Mouse (Mus musculus): ENCODE results near the gene Anxa7.

Anxa7 gene

DNA sequence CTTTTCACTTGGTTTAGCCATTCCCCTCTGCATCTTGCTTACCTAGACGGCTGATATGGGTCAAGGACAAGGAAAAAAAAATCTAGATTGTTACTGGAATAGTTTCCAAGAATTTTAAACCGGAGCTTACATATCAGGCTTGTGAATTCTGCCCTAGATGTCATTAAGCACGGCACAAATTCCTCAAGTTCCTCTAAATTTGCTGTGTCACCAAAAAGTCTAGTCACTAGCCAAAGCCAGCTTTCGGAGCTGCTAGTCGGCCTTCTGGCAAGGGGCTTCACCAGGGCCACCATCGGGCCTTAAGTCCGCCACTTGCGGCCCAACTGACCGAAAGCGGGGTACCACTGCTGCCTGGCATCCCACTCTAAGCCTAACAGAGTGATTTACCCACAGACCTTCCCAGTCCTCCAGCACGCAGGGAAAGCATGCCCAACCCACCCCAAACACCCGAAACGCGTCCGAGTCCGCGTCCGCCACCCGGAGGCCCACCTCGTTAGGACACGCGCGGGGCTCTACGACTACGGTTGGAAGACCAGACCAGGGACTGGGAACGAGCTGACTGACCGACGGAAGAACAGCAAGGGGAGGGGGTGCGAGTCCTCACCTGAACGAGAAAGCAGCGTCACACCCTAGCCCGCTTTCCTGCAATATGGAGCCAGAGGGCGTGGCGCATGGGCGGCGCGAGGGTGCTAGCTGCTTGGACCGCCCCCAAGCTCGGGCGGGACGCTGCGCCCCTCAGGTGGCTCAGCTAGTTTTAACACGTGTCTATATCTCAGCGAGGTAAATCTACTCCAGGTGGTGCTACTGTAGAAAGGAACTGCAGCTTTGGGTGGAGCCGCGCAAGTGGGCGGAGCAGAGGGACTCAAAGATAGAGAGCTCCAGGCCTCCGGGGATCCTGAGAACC lies at the start of gene Anxa7:
Gene Anxa7, minus strand, starts transcription at position 843 of the 904 bp plus-strand sequence.
- peak; percentile 66 for DNase-seq (ENCODE audit: low spot score)

DNA sequence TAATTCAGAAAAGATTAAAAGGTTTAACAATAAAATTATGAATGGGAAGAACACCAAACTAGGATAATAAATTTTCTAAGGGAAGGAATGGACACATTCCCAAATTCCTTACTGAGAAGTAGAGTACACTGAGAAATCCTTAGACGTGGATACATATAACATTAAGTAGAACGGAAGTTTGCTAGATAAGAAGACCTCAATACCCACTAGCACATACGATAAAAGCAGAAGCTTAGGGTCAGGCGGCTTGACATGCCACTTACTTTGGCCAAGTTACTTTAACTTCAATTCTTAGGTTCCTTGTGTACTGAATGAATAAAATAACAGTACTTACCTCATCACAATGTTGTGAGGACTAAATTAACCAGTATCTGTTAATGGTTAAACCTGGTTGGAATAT lies 49.7 kb upstream of the Anxa7 start:
- no peak for DNase-seq (ENCODE audit: low spot score)

DNA sequence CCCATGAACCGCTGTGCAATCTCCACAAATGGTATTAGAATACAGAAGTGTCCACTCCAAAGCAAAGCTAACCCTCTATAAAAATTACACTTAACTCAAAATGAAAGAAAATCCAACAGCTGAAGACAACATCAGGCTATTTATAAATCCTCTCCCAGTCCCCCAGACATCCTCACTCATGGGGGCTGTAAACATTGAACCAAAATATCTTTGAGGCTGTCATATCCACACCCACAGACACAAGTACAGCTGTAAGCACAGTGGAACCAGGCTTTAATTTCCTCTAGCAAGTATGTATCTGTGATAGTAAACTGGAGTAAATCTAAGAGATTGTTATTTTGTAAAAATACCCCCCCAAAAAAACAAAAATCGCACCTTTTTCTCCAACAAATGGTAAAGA lies 40.2 kb upstream of the Anxa7 start:
- DNase-seq (ENCODE audit: low spot score) = no peak

DNA sequence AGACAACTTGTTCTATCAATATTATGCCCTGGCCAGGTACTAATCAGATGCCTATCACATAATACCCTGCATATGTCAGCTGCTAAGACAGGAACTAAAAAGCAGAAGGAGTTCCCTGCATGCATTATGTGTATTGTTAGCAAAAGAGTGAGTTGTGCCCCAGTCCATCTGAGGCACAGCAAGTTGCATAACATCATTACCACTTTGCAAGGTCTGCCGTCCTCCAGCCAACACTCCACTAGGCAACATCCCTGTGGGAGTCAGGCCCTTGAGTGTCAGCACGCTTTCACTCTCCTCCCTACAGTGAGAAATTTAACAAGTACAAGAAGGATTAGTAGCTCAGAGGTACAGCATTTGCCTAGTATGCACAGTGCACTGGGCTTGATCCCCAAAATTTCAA lies 28.5 kb upstream of the Anxa7 start:
- no peak for DNase-seq (ENCODE audit: low spot score)

DNA sequence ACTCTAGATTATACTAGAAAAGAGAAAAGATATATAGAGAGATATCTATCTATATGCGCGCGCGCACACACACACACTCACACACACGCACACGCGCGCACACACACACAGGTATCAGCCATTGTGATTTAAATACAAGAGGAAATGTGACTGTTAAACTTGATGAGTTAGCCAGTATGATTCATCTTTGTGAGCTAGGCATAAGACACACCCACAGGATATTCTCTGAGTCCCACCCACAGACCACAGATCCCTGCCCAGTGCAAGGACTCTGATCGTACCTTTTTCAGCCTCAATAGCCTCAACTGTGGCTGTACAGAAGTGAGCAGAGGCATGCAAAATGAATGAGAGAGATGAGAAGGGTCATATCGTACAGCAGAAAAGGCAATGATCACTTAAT lies 23.0 kb upstream of the Anxa7 start:
- no peak for DNase-seq (ENCODE audit: low spot score)

DNA sequence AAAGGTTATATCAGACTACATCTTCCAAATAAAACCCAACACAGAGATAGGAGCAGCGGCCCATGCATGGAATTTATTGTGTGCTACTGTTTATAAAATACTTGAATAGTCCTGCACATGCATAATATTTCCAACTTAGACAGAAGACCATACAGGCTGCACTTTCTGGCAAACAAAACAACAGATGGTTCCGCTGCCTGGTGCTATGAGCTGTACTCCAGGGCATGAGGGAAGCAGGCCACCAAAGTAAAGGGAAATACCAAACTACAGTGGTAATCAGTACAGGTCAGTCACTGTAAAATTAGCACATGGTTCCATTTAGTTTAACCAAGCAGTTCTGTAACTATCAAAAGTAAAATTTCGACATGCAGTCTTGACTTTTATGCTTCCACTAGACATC lies 20.0 kb upstream of the Anxa7 start:
- DNase-seq (ENCODE audit: low spot score) = no peak

DNA sequence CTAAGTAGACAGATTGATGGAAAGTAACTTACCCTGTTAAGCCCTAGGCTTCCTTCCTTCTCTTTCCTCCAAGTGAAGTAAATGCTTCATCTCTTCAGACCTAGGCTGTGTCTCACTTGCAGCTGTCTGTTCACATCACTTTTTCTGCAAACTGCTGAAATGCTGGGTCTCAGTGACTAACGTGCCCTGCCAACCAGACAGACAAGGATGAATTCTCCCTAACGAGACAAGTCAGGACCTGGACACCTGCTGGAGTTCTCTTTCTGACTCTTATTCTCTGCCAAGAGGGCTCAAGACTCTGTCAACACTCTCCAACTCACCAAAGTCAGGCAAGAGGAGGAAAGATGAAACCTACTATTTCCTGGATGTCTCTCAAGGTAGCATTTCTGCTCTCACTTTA lies 16.7 kb upstream of the Anxa7 start, which contains the start of gene Mss51:
Gene Mss51, minus strand, starts transcription at position 299 of the 400 bp plus-strand sequence.
- no peak for DNase-seq (ENCODE audit: low spot score)

DNA sequence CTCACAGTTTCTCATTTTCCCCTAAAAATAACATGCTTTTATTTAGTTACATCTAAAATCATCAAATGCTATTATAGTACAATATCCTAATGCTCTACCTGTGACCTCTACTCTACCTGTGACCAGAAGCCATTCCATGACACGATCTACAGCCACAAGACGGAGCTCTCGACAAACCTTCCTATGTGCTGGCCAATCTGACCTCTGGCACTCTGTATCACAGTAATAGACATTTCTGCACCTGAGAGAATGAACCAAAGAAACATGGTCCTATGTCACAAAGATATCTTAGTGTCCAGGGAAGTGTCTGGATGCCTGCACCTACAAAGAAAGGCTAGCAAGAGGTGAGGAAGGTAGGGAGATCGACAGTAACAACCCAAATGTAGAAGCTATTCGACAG lies 6.1 kb upstream of the Anxa7 start:
- DNase-seq (ENCODE audit: low spot score) = no peak

DNA sequence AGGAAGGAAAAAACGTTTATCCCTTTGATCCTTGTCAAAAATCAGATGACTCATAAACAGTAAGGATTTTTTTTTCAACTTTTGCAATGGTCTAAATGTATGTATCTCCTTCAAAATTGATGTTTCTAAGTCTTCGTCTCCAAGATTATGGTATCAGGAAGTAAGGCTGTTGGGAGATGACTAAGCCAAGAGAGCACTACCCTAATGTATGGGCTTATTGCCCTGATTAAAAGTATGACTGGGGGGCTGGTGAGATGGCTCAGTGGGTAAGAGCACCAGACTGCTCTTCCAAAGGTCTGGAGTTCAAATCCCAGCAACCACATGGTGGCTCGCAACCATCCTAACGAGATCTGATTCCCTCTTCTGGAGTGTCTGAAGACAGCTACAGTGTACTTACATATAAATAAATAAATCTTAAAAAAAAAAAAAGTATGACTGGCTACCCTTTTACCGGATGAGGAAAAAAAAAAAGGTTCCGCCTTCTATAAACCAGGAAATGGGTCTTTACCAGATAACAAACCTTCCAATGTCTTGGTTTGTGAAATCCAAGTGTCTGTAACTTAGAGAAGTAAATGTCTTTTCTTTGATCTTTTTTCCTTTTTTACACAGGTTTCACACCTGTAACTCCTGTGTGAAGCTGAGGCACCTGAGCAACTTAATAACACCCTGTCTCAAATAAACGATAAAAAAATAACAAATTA lies 2.3 kb upstream of the Anxa7 start:
- no peak for DNase-seq (ENCODE audit: low spot score)

DNA sequence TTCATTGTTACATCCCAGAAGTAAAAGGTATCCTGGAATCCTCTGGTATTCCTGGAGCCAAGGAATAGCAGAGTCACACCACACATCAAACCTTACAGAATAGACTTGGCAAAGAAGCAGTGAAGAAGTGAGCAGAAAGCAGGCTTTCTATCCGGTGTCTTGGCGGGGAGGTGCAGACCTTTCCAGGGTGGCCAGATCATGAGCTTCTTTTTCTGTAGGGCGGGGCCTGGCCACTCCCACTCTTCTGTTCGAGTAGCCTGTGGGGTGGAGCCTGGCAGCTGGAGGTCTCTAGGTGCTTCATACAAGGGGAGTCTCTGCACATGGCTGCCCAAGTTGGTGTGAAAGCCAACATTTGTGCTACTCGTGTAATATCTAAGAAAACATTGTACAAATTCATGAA lies 1.3 kb upstream of the Anxa7 start:
- DNase-seq (ENCODE audit: low spot score) = peak; percentile 70

DNA sequence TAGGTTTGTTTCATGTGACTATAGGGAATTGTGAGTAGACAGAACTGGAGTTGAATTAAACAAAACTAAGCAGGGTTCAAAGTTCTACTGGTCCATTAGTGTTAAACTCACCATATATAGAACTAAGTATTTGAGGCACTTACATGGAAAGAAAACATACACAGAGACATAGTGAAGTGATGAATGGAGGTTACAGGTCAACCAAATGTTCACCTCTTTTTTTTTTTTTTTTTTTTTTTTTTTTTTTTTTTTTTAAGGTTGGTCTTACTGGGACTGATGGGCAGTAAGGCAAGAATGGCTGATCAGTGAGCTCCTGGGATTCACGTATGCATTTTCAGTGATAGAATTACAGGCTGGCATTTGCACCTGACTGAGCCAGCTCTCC lies 254 bp upstream of the Anxa7 start:
- DNase-seq (ENCODE audit: low spot score) = no peak

DNA sequence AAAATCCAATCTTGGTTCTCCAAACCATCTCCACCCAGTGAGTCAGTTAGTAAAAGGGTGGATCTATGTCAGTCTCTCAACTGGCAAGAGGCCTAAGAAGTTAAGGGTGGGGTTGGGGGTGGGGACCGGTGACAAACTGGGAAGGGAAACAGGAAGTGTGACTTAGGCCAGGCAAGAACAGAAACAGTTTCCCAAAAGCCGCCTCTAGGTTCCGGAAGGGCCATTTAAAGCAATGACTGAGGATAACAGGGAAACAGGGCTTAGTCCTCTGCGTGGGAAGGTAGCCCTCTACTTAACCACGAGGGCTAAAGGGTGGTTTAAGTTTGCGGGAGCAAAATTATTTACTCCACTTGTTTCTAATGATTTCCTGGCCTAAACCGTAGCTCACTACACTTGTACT lies 1.1 kb downstream of the Anxa7 start:
- peak; percentile 77 for DNase-seq (ENCODE audit: low spot score)

DNA sequence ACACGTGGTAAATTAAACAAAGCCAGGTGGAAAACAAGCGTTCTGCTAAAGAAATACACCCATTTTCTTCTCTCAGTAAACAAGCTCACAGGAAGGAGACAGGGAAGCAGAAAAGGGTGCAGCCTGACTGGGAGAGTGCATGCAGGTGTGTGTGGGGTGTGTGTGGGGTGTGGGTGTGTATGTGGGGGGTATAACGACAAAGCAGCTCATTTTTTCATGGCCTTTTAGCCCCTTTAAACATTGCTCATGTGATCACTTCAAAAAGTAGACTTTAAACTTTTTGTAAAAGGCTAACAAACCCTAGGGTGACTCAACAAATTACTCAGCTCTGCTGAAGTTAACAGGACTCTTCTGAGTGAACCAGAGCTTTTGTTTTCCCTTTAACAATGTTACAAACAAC lies 1.5 kb downstream of the Anxa7 start:
- no peak for DNase-seq (ENCODE audit: low spot score)

DNA sequence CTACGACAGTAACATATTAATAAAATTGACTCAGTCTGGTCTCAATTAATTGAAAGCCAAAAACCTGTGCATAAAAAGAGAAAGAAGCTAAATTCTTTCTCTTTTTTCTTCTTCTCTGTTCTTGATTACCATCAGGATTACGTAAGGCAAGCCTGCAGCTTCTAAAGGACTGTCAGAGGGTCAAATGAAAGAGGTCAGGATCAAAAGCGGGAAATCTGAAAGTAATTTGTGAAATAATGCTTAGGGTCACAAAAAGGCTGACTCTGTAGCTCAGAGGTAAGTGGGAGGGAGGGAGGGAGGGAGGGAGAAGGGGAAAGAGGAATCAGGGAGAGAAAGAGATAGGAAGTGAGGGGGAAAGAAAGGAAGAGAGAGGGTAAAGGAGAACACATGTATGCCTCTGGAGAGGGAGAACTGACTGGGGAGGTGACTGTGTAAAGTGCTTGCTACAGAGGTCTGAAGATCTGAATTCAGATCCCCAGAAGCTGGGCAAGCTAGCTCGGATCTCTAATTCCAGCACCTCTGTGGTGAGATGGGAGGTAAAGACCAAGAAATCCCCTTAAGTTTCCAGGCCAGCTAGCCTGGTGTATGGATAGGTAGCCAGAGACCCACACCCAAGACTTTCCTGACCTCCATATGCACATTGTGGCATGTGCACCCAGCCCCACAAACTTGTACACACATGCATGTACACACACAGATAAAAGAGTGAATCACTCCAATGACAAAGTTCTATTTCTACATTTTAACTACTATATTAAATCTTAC lies 2.5 kb downstream of the Anxa7 start:
- no peak for DNase-seq (ENCODE audit: low spot score)

DNA sequence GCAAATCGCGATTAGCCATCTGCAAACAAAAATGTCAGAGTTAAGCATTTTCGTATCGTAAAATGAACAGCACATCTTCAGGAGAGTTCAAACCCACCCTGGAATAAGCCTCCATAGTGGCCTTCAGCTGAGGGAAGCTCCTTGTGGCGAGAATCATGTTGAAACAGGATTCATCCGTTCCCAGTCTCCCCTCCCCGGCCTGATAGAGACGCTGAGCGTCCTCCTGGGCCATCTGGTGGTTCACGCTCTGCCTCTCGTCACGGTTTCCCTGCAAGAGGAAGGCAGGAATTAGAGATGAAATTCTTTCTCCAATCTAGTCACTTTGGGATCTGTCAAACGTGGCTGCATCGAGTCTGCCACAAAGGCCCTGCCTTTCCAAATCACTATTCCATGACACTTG lies 19.7 kb downstream of the Anxa7 start:
- no peak for DNase-seq (ENCODE audit: low spot score)

DNA sequence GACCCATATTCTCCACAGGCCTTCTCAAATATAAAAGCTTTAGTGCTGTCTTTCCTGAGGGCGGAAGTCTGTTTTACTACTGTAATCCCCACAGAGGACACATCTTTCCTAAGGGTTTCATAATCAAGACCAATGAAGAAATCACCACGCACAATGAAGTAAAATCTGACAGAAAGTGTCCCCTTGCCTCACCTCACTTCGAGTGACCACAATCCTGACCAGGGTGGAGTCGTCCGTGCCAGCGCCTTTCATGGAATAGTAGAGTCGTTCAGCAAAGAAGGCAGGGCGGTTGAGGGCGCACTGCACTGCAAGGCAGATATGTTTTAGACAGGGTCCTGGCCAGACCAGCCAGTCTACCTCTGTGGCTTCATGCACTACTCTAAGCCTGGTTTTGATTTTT lies 21.6 kb downstream of the Anxa7 start:
- no peak for DNase-seq (ENCODE audit: low spot score)

DNA sequence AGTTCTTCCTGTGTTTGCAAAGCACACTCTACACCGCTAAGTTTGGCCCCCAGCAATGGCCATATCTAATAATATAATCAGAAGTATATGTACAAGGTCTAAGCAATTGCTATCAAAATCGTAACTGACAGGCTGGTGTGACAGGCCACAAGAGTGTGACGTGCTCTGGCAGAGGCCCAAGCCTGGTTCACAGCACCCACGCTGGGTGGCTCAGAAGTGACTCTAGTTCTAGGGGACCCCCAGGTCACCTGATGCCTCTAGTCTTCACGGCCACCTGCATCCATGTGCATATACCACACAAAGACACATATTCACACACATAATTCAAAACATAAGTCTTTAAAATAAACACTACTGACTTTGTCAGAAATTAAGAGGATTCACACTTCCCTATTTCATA lies 27.0 kb downstream of the Anxa7 start:
- DNase-seq (ENCODE audit: low spot score) = no peak

DNA sequence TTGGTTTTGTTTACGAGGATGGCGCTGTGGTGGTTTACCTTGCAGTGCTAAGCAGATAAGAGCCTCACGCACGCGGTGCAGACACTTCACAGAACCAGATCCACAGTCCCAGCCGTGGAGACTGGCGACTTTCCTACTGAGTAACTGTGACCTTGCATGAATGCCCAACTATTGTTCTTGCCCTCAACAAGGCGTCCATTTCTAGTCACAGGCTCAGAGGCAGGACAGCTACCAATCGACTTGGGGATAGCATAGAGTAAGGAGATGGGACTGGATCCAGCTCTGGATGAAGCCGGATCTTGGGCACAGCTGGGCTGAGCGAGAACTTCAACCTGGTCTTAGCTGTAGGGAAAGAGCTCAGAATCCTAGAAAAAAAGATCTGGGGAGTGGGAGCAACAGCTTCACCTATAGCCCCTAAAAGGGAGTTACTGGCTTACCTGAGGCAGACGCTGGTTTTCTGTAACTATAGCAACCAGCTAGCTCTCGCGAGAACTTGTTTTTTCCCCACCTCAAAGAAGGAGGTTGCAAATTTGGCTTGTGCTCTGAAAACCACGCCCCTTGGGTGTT lies 28.1 kb downstream of the Anxa7 start, which contains the start of gene Cfap70:
Gene Cfap70, minus strand, starts transcription at position 462 of the 567 bp plus-strand sequence.
- DNase-seq (ENCODE audit: low spot score) = peak; percentile 85

DNA sequence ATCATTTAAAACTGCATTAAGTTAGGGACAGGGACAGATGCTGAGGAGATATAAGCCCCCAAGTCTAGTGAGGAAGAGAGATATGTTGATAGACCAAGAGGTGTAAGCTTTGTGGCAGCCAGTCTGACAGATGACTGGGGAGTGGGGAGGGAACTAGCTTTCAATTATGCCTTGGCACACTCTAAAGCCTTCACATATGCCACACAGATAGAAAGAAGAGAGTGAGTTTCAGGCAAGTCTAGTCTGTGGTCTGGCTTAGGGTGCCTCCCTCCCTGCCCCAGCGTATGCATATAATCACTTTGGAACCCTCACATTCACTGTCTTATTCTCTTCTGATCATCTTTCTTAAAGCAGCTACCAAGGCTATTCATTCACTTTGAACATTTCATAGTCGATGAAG lies 28.6 kb downstream of the Anxa7 start:
- no peak for DNase-seq (ENCODE audit: low spot score)

DNA sequence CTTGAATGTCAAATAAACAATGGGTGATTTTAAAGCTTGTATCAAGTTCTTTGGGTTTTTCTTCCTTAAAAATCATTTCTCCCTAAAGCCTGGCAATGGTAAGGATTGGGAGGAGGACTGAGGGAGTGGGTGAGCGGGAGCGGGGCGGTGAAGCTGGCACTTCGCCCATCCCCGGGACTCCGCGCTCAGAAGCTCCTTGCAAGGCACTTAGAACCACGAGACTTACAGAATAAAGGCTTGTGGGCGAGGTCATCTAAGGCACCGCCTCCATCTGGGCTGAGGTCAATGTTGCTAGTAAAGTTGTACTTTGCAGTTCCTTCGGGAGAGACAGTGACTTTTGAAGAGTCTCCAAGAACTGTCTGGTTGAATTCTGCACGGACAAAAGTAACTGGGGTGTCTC lies 32.7 kb downstream of the Anxa7 start:
- DNase-seq (ENCODE audit: low spot score) = no peak

DNA sequence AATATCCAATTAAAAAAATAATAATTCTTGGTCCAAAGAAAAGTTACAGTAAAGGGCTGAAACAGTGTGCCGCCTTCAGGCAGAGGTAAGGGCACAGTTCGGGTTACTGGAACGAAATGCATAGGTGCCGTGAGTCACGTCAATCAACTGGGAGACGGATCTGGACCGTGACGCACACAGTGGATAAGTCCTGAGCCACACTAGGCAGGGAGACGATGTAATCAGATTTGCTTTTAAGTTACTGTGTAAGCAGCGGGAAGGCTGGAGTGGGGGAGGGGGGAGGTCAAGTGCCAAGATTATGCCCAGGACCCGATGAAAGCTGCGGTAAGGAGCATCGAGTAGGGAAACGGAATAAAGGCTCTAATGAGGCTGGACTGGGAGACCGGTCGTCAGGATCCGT lies 37.7 kb downstream of the Anxa7 start:
- no peak for DNase-seq (ENCODE audit: low spot score)

DNA sequence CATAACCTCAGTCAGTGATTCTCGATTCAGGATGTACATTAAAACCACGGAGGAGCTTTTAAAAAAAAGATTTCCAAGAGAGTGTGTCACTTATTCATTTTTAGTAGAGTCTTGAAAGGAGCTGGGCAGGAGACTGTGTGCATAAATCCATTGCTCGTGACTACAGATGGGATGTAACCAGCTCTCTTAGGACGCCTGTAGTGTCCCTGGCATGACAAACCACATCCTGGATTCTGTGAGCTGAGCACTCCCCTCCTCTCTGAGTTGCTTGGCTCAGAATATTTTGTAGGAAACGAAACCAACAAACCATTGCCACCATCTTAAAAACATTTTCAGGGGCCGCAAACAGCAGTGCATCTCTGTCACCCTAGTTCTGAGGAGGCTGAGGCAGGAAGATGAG lies 43.0 kb downstream of the Anxa7 start:
- no peak for DNase-seq (ENCODE audit: low spot score)

Measured in c-Kit-positive CD71-positive TER-119-positive erythroid progenitor cells, embryonic 14.5 days (primary cell).